Mouse (Mus musculus) MEL (cell line): ENCODE results near the gene Tspan9. TPM values are rescaled to one million over a fixed set of nuclear protein-coding genes. Genes with fewer than 3 reads are reported as not detected.

Source experiments
- DNase-seq: peaks from one replicate; pipeline ENCODE4 v3.0.0; 2011; ENCODE audit warnings: low read depth, low spot score
- H3K27ac ChIP-seq: 2 replicates; pipeline ENCODE4 v1.5.1; 2012; ENCODE audit warnings: low read depth, mild to moderate bottlenecking, control low read depth, low read length, moderate library complexity; ENCODE audit not compliant: control insufficient read depth
- H3K27me3 ChIP-seq, 2 experiments: fragments of 150-350 bp in 1 of 2; sonication (generic) in 1 of 2; 2 replicates each; pipeline ENCODE4 v1.6.1; 2012; ENCODE audit warnings: low read length in 2 of 2, mild to moderate bottlenecking in 2 of 2, improper control_type of control experiment in 1 of 2, moderate library complexity in 1 of 2; ENCODE audit not compliant: insufficient read depth in 2 of 2, control insufficient read depth in 1 of 2
- H3K36me3 ChIP-seq, 2 experiments: 2 replicates each; pipeline ENCODE4 v1.6.1; 2012 to 2014; ENCODE audit warnings: low read length in 2 of 2, improper control_type of control experiment in 1 of 2, inconsistent platforms in 1 of 2, mild to moderate bottlenecking in 1 of 2; ENCODE audit not compliant: insufficient read depth in 2 of 2, control insufficient read depth in 1 of 2
- H3K4me1 ChIP-seq, 2 experiments: fragments of 150-350 bp in 1 of 2; sonication (generic) in 1 of 2; 2 replicates each; pipeline ENCODE4 v1.6.1; 2012; ENCODE audit warnings: low read length in 2 of 2, improper control_type of control experiment in 1 of 2, mild to moderate bottlenecking in 1 of 2; ENCODE audit not compliant: insufficient read depth in 2 of 2, control insufficient read depth in 1 of 2
- H3K4me3 ChIP-seq, 2 experiments: fragments of 150-350 bp in 1 of 2; sonication (generic) in 1 of 2; 2 replicates each; pipeline ENCODE4 v1.5.1; 2012; ENCODE audit warnings: low read depth in 2 of 2, low read length in 2 of 2, mild to moderate bottlenecking in 2 of 2, moderate library complexity in 2 of 2, control low read depth in 1 of 2, improper control_type of control experiment in 1 of 2; ENCODE audit not compliant: control insufficient read depth in 1 of 2, insufficient read depth in 1 of 2
- H3K79me2 ChIP-seq: 2 replicates; pipeline ENCODE4 v1.6.1; 2012; ENCODE audit warnings: mild to moderate bottlenecking, low read length, moderate library complexity; ENCODE audit not compliant: control insufficient read depth, poor library complexity, insufficient read depth
- H3K9ac ChIP-seq: 2 replicates; pipeline ENCODE4 v1.6.1; 2012; ENCODE audit warnings: low read depth, mild to moderate bottlenecking, control low read depth, low read length, moderate library complexity; ENCODE audit not compliant: control insufficient read depth, poor library complexity, severe bottlenecking
- H3K9me3 ChIP-seq: fragments of 150-350 bp; sonication (generic); replicated peaks from 2 replicates; pipeline ENCODE4 v1.6.1; 2012; ENCODE audit warnings: mild to moderate bottlenecking, low read length, improper control_type of control experiment, moderate library complexity; ENCODE audit not compliant: insufficient read depth
- CHD1 ChIP-seq: IDR thresholded peaks from 2 replicates; pipeline ENCODE4 v1.6.1; 2012; ENCODE audit warnings: low read depth, mild to moderate bottlenecking, inconsistent platforms, low read length, improper control_type of control experiment
- CHD2 ChIP-seq: IDR thresholded peaks from 2 replicates; pipeline ENCODE4 v1.6.1; 2011; ENCODE audit warnings: low read length, improper control_type of control experiment
- CTCF ChIP-seq, 3 experiments: IDR thresholded peaks in 2 of 3; conservative IDR thresholded peaks in 1 of 3; 2 replicates each; pipeline ENCODE4 v1.5.1; 2011 to 2012; ENCODE audit warnings: low read length in 3 of 3, low read depth in 2 of 3, mild to moderate bottlenecking in 2 of 3, improper control_type of control experiment in 1 of 3, inconsistent platforms in 1 of 3, mixed read lengths in 1 of 3, moderate library complexity in 1 of 3; ENCODE audit not compliant: control insufficient read depth in 1 of 3, insufficient read depth in 1 of 3, poor library complexity in 1 of 3, severe bottlenecking in 1 of 3
- E2F4 ChIP-seq: IDR thresholded peaks from 2 replicates; pipeline ENCODE4 v1.6.1; 2011; ENCODE audit warnings: low read depth, low read length, improper control_type of control experiment, borderline replicate concordance
- EP300 ChIP-seq, 2 experiments: IDR thresholded peaks; 2 replicates each; pipeline ENCODE4 v1.6.1; 2011; ENCODE audit warnings: improper control_type of control experiment in 2 of 2, low read length in 2 of 2, low read depth in 1 of 2, mild to moderate bottlenecking in 1 of 2
- ETS1 ChIP-seq: IDR thresholded peaks from 2 replicates; pipeline ENCODE4 v1.6.1; 2012; ENCODE audit warnings: low read depth, mild to moderate bottlenecking, inconsistent platforms, low read length, improper control_type of control experiment, moderate library complexity
- GATA1 ChIP-seq: IDR thresholded peaks from 2 replicates; pipeline ENCODE4 v1.6.1; 2011; ENCODE audit warnings: low read depth, low read length, improper control_type of control experiment
- JUND ChIP-seq: IDR thresholded peaks from 2 replicates; pipeline ENCODE4 v1.6.1; 2011; ENCODE audit warnings: low read depth, mild to moderate bottlenecking, improper control_type of control experiment, low read length
- MAFK ChIP-seq: IDR thresholded peaks from 2 replicates; pipeline ENCODE4 v1.6.1; 2011; ENCODE audit warnings: low read depth, mild to moderate bottlenecking, low read length, improper control_type of control experiment, borderline replicate concordance
- MAX ChIP-seq: IDR thresholded peaks from 2 replicates; pipeline ENCODE4 v1.6.1; 2011; ENCODE audit warnings: low read length, improper control_type of control experiment
- MAZ ChIP-seq: IDR thresholded peaks from 2 replicates; pipeline ENCODE4 v1.6.1; 2012; ENCODE audit warnings: low read depth, mild to moderate bottlenecking, inconsistent platforms, low read length, improper control_type of control experiment
- MEF2A ChIP-seq: IDR thresholded peaks from 2 replicates; pipeline ENCODE4 v1.6.1; 2014; ENCODE audit warnings: low read depth, mild to moderate bottlenecking, inconsistent platforms, low read length, improper control_type of control experiment; ENCODE audit not compliant: poor library complexity, insufficient replicate concordance, severe bottlenecking; ENCODE audit errors: extremely low read depth
- MXI1 ChIP-seq: IDR thresholded peaks from 2 replicates; pipeline ENCODE4 v1.6.1; 2011; ENCODE audit warnings: mild to moderate bottlenecking, low read depth, low read length, improper control_type of control experiment
- MYB ChIP-seq: IDR thresholded peaks from 2 replicates; pipeline ENCODE4 v1.6.1; 2011; ENCODE audit warnings: mild to moderate bottlenecking, low read depth, low read length, improper control_type of control experiment
- MYC ChIP-seq: IDR thresholded peaks from 2 replicates; pipeline ENCODE4 v1.6.1; 2011; ENCODE audit warnings: low read depth, mild to moderate bottlenecking, low read length, improper control_type of control experiment, moderate library complexity
- NELFE ChIP-seq: IDR thresholded peaks from 2 replicates; pipeline ENCODE4 v1.6.1; 2011; ENCODE audit warnings: low read depth, low read length, improper control_type of control experiment
- NRF1 ChIP-seq: IDR thresholded peaks from 2 replicates; pipeline ENCODE4 v1.6.1; 2014; ENCODE audit warnings: low read depth, mild to moderate bottlenecking, inconsistent platforms, low read length, improper control_type of control experiment, moderate library complexity; ENCODE audit not compliant: poor library complexity, insufficient read depth, severe bottlenecking
- POLR2AphosphoS5 ChIP-seq: IDR thresholded peaks from 2 replicates; pipeline ENCODE4 v1.6.1; 2012; ENCODE audit warnings: low read depth, borderline replicate concordance, mild to moderate bottlenecking, inconsistent platforms, low read length, moderate library complexity, mixed read lengths
- RCOR1 ChIP-seq: IDR thresholded peaks from 2 replicates; pipeline ENCODE4 v1.6.1; 2012; ENCODE audit warnings: low read depth, mild to moderate bottlenecking, inconsistent platforms, low read length, improper control_type of control experiment
- SIN3A ChIP-seq: IDR thresholded peaks from 2 replicates; pipeline ENCODE4 v1.6.1; 2012; ENCODE audit warnings: low read length, improper control_type of control experiment, inconsistent platforms
- SMC3 ChIP-seq: IDR thresholded peaks from 2 replicates; pipeline ENCODE4 v1.6.1; 2011; ENCODE audit warnings: low read depth, low read length, improper control_type of control experiment
- TAL1 ChIP-seq: IDR thresholded peaks from 2 replicates; pipeline ENCODE4 v1.6.1; 2012; ENCODE audit warnings: mild to moderate bottlenecking, inconsistent platforms, low read length, moderate library complexity, mixed read lengths
- TBP ChIP-seq: IDR thresholded peaks from 2 replicates; pipeline ENCODE4 v1.8.0; 2011; ENCODE audit warnings: low read depth, low read length, improper control_type of control experiment
- TCF12 ChIP-seq: IDR thresholded peaks from 2 replicates; pipeline ENCODE4 v1.6.1; 2014; ENCODE audit warnings: low read depth, mild to moderate bottlenecking, inconsistent platforms, low read length, improper control_type of control experiment, moderate library complexity
- USF1 ChIP-seq: IDR thresholded peaks from 2 replicates; pipeline ENCODE4 v1.6.1; 2014; ENCODE audit warnings: low read depth, mild to moderate bottlenecking, inconsistent platforms, low read length, improper control_type of control experiment, moderate library complexity
- USF2 ChIP-seq, 2 experiments: IDR thresholded peaks; 2 replicates each; pipeline ENCODE4 v1.6.1; 2011 to 2012; ENCODE audit warnings: improper control_type of control experiment in 2 of 2, low read length in 2 of 2, borderline replicate concordance in 1 of 2, inconsistent platforms in 1 of 2, low read depth in 1 of 2, mild to moderate bottlenecking in 1 of 2; ENCODE audit not compliant: insufficient read depth in 1 of 2
- ZC3H11A ChIP-seq: IDR thresholded peaks from 2 replicates; pipeline ENCODE4 v1.6.1; 2012; ENCODE audit warnings: low read depth, mild to moderate bottlenecking, inconsistent platforms, low read length, improper control_type of control experiment
- ZKSCAN1 ChIP-seq: IDR thresholded peaks from 2 replicates; pipeline ENCODE4 v1.6.1; 2012; ENCODE audit warnings: low read depth, mild to moderate bottlenecking, inconsistent platforms, low read length, improper control_type of control experiment, moderate library complexity
- ZMIZ1 ChIP-seq: IDR thresholded peaks from 2 replicates; pipeline ENCODE4 v1.6.1; 2012; ENCODE audit warnings: low read depth, mild to moderate bottlenecking, inconsistent platforms, low read length, improper control_type of control experiment, moderate library complexity
- polyA plus RNA-seq, 2 experiments: library from polyadenylated mRNA; stranded (reverse) in 1 of 2; unstranded in 1 of 2; fragments of >175 nt in 1 of 2; fragments of >200 nt in 1 of 2; gene quantifications; 2 replicates each; pipeline versions ENCODE4 v1.2.1 to v1.2.4; 2012; ENCODE audit warnings: low replicate concordance in 2 of 2, low read depth in 1 of 2; ENCODE audit not compliant: insufficient read length in 2 of 2, insufficient read depth in 1 of 2, missing spikeins in 1 of 2
- total RNA-seq: library from RNA; depleted of rRNA; stranded (reverse); fragments of 300-350 nt; gene quantifications from 2 replicates; pipeline ENCODE4 v1.2.3, GENCODE M21; 2012

Tspan9 gene
- total and polyA plus RNA-seq, 3 experiments = 0.08 to 3.4 TPM; not detected in 1

DNA sequence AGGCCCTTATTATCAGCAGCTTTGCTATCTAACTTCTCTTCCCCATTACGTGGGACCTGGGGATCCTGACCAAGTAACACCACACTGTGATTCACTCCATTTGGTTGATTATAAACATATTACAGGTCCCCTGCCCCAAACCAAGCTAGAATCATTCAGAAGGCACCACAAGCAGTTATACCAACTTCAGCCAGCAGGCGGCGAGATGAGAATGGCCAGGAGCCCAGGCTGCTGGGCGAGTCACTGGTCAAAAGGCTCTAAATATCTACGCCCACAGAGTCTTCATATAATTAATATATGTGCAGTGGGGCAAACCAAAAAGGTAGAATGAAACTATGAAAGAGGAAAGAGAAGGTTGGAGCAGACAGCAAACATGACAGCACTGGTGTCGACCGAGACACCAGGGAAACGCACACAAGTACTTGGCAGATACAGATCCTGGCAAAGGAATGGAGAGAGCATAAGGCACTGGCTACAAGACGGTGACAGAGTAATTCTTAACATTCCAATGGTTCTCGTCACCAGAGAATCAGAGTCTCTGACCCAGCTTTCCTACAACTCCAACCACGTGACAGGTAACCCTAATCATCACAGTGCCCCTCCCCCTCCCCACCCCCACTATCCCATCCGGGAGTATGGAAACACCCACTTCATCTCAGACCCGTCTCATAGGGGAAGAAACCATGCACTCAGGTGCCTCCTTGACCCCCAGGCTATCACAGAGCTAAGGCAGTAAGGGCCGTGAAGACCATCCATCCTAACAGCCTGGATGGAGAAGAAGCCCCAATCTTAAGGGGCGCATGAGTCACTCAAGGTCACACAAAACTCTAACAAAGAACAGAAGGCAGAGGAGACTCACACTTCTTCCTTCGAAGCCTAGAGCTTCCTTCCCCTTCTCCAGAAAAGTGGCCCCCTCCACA is 110.9 kb downstream of the Tspan9 start:
- Histone ChIP-seq H3K4me1 (no peaks in the 10 kb centered on the region), H3K27ac (no peak overlapping the region), H3K9ac (no peak overlapping the region), H3K27me3 (no peaks in the 10 kb centered on the region), H3K79me2 (no peaks in the 10 kb centered on the region), H3K36me3 (no peaks in the 10 kb centered on the region), H3K4me3 (no peak overlapping the region), H3K9me3 (no peaks in the 10 kb centered on the region)
- no peak for DNase-seq
- TF ChIP-seq NRF1 = no peak
- no peak for TF ChIP-seq ETS1
- no peak for TF ChIP-seq POLR2AphosphoS5
- peak in 2 of 3 experiments; percentile 14 to 31; a peak in 4 of 6 replicates for TF ChIP-seq CTCF (IDR thresholded peaks at IDR 0.05 in 2 of 3, conservative IDR thresholded peaks at IDR 0.05 in 1 of 3; ENCODE audit: control insufficient read depth in 1 of 3, insufficient read depth in 1 of 3, low read depth in 2 of 3, low read length in 3 of 3, poor library complexity in 1 of 3, severe bottlenecking in 1 of 3)
- TF ChIP-seq SMC3 = peak; percentile 20; the same call in 1 of the 2 replicates

DNA sequence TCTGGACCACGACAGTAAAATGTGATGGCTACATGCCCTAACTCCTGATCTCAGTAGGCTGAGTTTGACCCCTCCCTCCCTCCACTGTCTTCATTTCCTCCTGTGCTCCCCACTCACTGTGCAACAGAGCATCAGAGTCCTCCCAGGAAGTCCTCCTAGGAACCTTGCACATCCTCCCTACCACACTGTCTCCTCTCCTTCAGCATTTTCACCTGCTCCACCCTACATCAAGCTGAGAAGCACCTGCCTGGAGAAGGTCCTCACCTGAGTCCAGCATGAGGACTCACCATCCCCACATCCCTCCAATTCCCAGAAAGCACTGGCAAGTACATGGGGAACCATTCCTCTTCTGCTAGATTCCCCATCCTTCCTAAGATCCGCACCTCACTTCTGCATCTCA is 111.8 kb downstream of the Tspan9 start:
- Histone ChIP-seq H3K4me1 (no peaks in the 10 kb centered on the region), H3K9ac (no peak overlapping the region), H3K36me3 (no peaks in the 10 kb centered on the region)

DNA sequence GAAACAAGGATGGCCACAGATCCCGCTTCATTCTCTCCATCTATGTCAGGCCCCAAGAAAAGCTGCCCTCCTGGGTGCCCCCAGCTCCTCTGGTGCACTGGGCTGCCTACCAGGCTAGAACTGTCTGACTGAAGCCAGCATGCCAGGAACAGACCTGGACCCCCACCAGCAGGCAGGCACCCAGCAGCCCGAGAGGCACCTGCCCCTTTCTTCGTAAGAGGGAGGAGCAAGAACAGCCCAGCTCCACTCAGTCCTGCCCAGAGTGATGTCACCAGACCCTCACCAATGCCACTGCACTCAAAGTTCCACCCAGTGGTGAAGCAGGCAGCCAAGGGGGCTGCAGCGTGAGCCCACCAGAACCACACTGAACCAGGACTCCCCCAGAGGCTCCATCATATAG is 112.3 kb downstream of the Tspan9 start:
- H3K9me3 ChIP-seq = no peaks in the 10 kb centered on the region
- no peaks in the 10 kb centered on the region for H3K27me3 ChIP-seq
- no peak for DNase-seq
- H3K79me2 ChIP-seq = no peaks in the 10 kb centered on the region
- no peak overlapping the region for H3K4me3 ChIP-seq
- no peak overlapping the region for H3K27ac ChIP-seq
- no peak overlapping the region for H3K9ac ChIP-seq
- H3K4me1 ChIP-seq = no peaks in the 10 kb centered on the region
- no peaks in the 10 kb centered on the region for H3K36me3 ChIP-seq
- no peak for TF ChIP-seq USF1
- no peak for TF ChIP-seq CHD2
- TF ChIP-seq GATA1 = no peak
- TF ChIP-seq SIN3A = no peak
- no peak for TF ChIP-seq JUND
- no peak for TF ChIP-seq CTCF (IDR thresholded peaks at IDR 0.05 in 2 of 3, conservative IDR thresholded peaks at IDR 0.05 in 1 of 3; ENCODE audit: control insufficient read depth in 1 of 3, insufficient read depth in 1 of 3, low read depth in 2 of 3, low read length in 3 of 3, poor library complexity in 1 of 3, severe bottlenecking in 1 of 3)
- TF ChIP-seq POLR2AphosphoS5 = no peak
- no peak for TF ChIP-seq EP300 (IDR thresholded peaks at IDR 0.05; ENCODE audit: low read depth in 1 of 2, low read length in 2 of 2)
- no peak for TF ChIP-seq MYB
- TF ChIP-seq ZKSCAN1 = no peak
- no peak for TF ChIP-seq ZC3H11A
- TF ChIP-seq MAX = no peak
- no peak for TF ChIP-seq TBP
- no peak for TF ChIP-seq CHD1
- no peak for TF ChIP-seq TCF12

More for the DNA sequence above, 111.8 kb downstream of the Tspan9 start:
- Histone ChIP-seq H3K4me3 (no peak overlapping the region), H3K9me3 (no peaks in the 10 kb centered on the region), H3K27me3 (no peaks in the 10 kb centered on the region), H3K27ac (no peak overlapping the region), H3K79me2 (no peaks in the 10 kb centered on the region)
- no peak for TF ChIP-seq MXI1
- TF ChIP-seq MYC = no peak
- no peak for TF ChIP-seq MEF2A
- no peak for TF ChIP-seq CHD1
- no peak for TF ChIP-seq MAX
- no peak for TF ChIP-seq USF2 (IDR thresholded peaks at IDR 0.05; ENCODE audit: borderline replicate concordance in 1 of 2, insufficient read depth in 1 of 2, low read depth in 1 of 2, low read length in 2 of 2)
- TF ChIP-seq TBP = no peak
- no peak for TF ChIP-seq MAZ
- TF ChIP-seq NELFE = no peak
- TF ChIP-seq MAFK = no peak
- TF ChIP-seq TAL1 = no peak
- TF ChIP-seq POLR2AphosphoS5 = no peak
- no peak for TF ChIP-seq JUND
- no peak for TF ChIP-seq ZC3H11A
- no peak for TF ChIP-seq RCOR1
- TF ChIP-seq ZMIZ1 = no peak
- TF ChIP-seq GATA1 = no peak
- no peak for TF ChIP-seq E2F4
- no peak for TF ChIP-seq TCF12
- no peak for TF ChIP-seq NRF1
- no peak for DNase-seq
